Mouse (Mus musculus): ENCODE measurements around the gene Egr4.

GRCm38 (mm10) chr6:85522026-85522425 is 8.6 kb upstream of the Egr4 start:
- TF ChIP-seq CTCF (IDR thresholded peaks at IDR 0.05; ENCODE audit: insufficient read depth, low read depth, low read length), result no peak
- TF ChIP-seq POLR2A (IDR thresholded peaks at IDR 0.05; ENCODE audit: insufficient read depth, low read depth, low read length), result no peak

Measured in olfactory bulb, adult 2 months (tissue).